Mouse (Mus musculus): ENCODE data around the gene Cwc22.

The Cwc22 gene

DNA sequence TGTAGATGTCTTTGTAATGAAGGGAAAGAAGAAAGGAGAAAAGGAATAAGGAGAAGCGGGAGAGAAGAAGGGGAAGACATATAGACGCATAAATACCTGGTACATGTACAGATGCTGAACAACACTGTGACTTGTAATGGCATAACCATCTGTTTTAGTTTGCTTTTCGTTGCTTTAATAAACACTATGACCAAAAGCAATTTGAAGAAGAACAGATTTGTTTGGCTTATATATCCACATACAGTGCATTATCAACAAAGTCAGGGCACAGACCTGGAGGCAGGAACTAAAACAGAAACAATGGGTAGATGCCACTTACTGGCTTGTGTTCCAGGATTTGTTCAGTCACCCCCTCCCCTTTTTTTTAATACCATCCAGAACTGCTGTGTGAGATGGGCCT, 24.4 kb upstream of the Cwc22 start:
- DNase-seq (ENCODE audit: low spot score in 2 of 2) = no peak

DNA sequence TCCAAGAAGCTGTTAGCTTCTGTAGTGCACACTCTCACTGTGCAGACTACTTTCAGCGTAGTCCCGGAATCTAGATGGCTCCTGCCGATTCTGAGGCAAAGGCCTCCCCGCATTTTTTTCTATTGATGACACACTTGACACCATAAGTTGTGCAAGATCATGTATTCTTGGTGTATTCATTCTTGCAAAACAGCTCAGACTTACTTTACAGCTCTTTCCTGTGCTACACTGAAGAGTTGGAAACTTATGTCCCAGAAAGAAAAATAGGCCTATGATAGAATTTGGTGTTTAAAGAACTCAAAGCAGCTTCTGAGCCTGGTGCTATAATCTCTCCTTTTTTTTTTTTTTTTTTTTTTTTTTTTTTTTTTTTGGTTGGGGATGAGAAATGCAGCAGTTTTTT, 23.8 kb upstream of the Cwc22 start:
- DNase-seq (ENCODE audit: low spot score in 2 of 2) = no peak

DNA sequence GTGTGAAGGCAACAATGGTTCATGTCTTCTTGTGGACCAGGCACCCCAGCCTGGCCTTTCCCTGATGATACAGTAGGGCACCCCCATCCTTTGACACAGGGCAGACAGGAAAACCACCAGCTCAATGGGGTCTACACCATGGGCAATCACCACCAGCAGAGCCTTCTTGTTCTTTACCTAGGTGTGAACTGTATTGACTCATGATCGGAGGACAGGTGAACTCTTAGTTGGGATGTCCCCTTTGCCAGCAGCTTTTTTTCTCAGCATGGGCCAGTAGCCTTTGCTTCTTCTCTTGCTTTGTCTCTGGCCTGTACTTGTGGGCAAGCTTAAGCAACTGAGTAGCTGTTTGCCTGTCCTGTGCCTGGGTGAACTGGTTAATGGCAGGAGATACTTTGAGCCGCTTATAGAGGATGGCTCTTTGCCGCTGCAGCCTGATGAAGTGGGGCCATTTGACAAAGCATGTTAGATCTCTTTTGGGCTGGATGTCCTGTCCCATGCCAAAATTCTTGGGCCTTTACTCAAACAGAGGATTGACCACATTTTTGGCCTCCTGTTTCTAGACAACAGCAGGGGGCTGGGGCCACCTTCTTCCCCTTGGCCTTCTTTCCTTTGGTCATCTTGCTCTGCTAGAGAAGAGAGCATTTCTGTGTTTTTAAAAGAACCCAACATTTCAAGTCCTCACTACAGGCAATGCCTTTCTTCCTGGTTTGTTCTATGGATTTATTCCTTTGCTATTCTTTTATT, 16.4 kb upstream of the Cwc22 start:
- no peak for DNase-seq (ENCODE audit: low spot score in 2 of 2)

DNA sequence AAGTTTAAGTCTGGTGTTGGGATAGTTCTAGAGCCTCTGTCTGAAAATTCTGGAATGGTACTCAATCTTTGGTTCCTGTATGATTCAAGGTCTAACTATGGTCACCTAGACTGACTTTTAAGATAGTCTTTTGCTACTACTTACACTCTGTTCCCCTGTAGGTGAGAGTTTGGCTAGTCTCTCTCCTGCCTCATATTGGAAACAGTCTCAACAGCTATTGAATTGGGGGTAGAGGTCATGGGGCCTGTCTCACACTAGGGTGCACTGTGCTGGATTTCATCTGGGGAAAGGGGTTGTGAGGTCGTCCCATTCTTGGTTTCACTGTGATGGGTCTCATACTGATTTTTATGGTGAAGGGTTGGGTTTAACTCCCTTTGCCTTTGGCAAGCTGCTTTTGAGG, 15.1 kb upstream of the Cwc22 start:
- no peak for DNase-seq (ENCODE audit: low spot score in 2 of 2)

DNA sequence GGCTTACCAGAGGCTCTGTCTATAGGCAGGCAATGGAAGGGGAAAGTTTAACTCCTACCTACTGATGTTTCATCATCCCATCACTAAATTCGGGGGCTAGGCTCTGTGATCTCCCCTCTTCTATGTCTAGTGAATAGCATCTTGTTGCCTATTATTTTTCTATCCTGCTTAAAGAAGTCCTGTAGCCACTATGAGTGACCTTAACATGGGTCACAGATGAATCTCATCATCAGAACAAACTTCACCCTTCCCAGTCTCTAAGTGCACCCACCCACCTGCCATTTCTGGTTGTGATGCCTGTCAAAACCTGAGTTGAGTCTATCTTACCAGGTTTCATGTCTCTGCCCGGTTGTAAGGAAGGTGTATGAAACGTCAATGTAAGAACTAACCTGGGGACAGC, 14.5 kb upstream of the Cwc22 start:
- no peak for DNase-seq (ENCODE audit: low spot score in 2 of 2)

DNA sequence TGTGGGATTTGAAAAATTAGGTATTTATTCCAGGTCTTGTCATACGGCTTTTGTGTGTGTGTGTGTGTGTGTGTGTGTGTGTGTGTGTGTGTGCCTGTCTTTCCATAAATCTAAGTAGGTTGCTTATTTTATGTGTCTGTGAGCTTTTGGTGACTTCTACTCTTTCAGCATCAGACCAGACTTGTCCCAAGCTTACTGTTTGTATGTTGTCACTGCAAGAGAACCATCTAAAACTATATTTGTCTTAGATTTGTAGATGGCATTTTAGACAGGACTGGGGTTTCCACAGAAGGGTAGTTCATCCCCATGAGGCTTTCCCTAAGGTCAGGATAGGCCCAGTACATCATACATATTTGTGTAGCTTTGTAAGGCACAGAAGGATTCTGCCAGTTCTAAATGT, 13.2 kb upstream of the Cwc22 start:
- no peak for DNase-seq (ENCODE audit: low spot score in 2 of 2)

DNA sequence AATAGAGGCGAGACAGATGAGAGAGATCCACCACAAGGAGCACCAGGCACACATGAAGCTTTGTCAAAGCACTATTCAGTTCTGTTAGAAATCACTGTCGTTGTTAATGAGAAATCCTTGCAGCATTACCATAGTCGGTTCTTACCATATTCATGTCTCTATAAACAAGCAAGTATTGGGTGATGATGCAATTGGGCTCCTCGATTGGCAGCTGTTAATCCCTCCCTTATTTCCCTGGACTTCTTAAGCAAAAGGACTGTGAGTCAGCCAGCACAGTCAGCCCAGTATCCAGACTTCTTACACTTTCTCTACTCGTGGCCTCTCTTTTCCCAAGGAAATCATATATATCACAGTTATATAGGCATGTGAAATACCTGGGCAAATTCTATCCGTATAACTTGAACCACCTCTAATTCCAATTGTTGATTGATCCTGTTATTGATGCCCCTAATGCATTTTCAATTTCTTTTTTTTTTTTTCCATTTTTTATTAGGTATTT, 5.3 kb upstream of the Cwc22 start:
- DNase-seq (ENCODE audit: low spot score in 2 of 2) = no peak

DNA sequence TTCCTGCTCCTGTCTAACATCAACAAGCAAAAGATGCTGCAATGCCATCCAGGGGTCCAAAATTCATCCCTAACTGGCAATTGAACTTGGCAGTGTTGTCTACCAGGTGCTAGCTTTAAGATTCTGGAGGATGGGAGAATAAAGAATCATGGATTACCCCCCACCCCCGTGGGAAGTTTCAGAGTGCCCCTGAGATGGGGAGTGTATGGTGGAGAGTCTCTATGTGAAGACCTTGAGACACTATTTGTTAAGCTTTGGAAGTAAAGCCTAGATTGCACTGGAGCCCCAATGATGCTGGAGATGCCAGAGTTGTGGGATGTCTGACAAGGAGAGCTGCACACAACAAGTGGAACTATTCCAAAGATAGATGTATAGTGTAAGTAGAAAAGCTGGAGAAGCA, 3.9 kb upstream of the Cwc22 start:
- no peak for DNase-seq (ENCODE audit: low spot score in 2 of 2)

DNA sequence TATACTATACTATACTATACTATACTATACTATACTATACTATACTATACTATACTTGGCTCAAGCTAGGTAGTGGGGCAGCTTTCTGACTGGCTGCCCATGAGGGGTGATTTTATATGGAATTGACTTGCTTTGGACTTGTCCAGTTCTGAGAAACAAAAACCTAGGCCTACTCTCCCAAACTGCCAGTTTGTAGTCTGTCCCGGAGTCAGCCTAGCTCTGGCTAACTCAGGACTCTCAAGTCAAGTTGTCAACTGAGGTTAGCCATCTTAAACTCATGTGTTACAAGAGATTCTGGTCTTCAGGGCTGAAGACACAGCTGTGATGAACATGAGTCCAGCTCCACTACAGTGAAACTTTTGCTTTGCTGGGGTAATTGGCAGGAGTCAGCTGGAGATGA, 3.3 kb upstream of the Cwc22 start:
- DNase-seq (ENCODE audit: low spot score in 2 of 2) = no peak

DNA sequence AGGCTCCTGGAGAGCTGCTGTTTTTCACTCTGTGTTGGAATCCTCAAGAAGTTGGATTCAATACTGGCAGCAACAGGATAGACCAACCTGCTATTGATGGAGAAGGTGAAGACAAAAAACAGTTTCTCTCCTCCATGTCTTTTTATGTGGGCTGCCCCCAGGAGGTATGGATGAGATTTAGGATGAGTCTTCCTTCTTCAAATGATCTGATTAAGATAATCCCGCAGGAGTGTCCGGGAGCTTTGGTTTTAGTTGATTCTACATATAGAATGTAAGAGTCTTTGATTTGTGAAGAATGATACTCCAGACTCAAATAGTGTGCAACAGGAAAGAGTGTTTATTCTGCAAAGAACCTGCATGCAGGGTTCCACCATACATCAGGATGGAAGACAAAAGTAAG, 2.7 kb upstream of the Cwc22 start:
- DNase-seq (ENCODE audit: low spot score in 2 of 2) = no peak

DNA sequence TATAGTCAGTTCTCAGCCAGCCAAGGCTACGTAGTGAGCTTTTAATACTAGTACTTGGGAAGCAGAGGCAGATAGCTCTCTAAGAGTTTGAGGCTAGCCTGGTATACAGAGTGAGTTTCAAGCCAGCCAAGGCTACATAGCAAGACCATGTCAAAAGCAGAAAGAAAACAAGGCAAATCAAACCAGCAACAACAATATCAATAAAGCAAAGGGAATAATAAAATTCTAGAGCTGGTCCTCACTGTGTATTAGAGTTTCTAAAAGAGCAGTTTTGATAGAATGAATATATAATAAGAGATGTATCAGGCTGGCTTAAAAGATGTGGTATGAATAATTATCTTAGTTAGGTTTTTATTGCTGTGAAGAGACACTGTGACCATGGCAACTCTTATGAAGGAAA, 2.0 kb upstream of the Cwc22 start:
- no peak for DNase-seq (ENCODE audit: low spot score in 2 of 2)

DNA sequence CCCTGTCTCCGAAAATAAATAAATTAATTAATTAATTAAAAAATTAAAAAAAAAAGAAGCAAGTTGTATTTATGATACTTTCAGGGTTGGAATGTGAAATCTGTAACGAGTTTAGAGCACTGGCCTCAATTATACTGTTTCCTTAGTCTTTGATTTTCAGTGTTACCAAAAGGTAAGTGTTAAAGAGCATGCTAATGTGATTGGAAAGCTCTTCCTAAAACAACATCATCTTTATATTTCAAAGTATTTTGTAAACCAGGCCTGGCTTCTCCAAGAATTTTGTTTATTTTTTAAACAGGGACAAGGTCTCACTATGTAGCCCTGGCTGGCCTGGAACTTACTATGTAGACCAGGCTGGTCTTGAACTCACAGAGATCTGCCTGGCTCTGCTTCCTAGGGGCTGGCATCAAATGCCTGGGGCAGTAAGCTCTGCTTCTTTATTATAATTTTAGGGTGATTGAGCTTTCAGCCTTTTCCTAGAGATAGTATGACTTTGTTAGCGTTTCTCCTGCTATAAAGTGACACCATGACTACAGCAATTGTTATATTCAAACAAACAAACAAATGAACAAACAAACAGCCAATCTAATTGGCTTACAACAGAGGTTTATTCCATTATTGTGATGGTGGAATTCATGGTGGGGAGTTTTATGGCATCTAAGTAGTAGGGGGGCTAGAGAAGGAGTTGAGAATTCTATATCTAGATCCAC, 1.1 kb upstream of the Cwc22 start:
- no peak for DNase-seq (ENCODE audit: low spot score in 2 of 2)

DNA sequence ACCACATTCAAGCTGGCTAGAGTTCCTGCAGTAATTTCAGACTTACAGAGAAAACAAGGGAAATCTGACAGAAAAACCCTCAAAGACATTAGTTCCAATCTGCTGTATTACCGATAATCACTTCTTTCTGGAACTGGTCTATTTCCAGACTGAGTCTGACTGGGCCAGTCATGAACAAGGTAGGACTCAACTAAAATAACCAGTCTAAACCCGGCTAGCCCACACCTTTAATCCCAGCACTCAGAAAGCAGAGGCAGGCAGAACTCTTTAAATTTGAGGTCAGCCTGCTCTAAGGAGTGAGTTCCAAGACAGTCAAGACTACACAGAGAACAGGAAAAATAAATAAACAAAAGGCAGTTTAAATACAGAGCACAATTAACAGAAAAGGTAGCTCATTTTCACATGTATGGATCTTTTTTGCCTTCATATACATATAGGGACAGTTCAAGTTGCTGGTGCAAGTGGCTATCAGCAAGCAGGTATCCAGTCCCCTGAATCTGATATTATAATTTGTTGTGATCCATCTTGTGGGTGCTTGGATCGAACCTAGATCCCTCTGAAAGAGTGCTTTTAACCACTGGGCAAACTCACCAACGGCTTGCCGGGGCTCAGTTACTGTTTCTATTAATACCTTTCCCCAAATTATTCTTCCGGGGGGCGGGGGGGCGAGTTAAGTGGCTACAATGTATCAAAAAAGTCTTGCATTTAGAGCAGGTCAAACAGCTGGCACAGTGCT, 1.1 kb downstream of the Cwc22 start:
- DNase-seq (ENCODE audit: low spot score in 2 of 2) = no peak

DNA sequence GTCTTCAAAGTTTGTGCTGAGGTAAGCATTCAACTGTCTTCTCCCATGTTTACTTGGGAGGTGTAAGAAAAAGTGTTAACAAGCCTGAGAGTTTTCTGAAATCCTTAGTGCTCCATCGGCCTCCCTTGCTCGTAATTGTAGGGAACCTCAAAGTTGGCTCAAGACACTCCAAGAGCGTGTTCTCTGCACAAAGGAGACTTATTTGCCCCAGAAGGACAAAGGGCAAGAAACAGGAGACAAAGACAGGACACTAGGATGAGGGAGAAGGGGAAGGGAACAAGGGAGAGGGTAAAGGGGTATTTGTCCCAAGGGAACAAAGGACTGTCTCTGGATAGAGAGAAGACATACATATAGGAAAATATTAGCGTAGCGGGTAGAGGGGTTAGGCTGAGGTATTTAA, 1.9 kb downstream of the Cwc22 start:
- DNase-seq (ENCODE audit: low spot score in 2 of 2) = no peak

DNA sequence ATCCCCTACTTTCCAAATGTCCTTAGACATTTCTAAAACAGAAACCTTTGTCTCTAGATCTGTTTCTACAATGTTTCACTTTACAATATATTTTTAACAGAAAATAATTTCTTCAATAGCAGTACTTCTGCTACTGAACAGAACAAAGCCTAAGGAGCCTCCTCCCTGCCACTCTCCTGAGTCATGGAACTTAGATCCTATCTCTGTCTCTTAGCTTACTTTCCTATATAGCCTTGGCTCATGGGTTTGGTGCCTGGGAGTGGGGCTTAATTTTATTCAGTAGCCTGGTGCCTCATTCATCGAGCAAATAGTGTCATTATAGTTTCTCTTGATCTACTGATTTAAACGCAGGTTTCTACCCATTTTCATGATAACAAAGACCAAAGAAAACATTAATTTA, 4.2 kb downstream of the Cwc22 start:
- DNase-seq (ENCODE audit: low spot score in 2 of 2) = no peak

DNA sequence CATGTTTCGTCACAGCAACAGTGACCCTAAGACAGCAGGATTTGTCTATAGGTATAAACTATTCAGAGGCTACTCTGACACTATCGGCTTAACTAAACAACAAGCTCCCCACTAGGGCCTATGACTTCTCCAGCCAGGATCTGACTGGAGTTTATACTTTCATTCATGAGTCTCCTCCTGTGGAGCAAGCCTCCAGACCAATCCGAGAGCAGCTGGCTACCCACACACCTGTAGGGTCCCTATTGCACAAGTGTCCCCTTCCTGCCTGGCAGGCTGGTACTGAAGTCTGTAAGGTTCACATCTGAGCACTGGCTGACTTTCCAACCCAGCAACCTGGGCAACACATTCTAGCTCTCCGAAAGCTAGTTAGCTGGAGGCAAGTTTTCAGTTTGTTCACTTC, 7.9 kb downstream of the Cwc22 start:
- DNase-seq (ENCODE audit: low spot score in 2 of 2) = no peak

DNA sequence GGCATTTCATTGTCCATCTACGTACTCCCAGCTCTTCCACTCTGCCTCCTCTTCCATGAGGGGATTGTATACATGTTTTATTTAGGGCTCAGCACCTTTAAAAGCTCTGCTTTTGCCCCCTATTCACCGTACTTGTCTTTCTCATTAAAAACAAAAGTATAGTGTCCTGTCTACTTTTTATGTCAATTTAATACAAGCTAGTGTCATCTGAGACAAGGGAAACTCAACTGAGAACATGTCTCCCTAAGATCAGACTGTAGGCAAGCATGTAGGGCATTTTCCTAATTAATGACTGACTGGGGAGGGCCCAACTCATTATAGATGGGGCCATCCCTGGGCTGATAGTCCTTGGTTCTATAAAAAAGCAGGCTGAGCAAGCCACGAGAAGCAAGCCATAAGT, 8.4 kb downstream of the Cwc22 start:
- no peak for DNase-seq (ENCODE audit: low spot score in 2 of 2)

DNA sequence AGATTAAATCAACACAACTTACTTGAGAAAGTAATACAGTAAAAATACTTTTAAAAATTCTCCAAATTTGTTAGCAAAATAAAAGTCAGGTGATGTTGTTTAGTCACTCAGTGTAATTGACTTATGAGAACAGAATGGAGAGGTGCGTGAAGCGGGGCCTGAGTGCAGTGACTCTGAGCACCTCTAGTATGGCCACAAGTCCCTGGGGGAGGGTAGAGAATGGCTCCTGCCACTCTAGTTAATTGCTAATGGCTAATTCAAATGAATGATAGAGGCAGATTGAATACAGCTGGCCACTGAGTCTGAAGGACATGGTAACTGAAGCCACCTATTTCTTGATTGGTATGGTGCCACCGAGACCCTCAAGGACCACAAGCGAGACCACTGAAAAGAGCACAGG, 12.0 kb downstream of the Cwc22 start:
- DNase-seq (ENCODE audit: low spot score in 2 of 2) = no peak

DNA sequence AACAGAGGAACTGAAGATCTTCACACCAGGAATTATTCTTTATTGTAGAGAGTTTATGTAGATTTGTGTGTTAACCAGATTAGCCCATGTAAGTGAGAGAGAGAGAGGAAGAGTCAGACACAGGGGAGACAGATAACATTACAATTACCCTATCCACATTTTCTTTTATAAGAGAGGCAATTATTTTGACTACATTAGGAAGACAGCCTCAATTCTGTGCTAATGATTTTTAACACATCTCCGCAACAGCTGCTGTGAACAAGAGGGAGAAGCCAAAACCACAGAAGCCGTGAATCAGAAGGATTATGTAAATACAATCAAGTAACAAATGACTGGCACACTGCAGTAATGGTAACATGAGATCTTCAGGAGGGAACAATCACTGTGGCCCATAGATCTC, 12.5 kb downstream of the Cwc22 start:
- DNase-seq (ENCODE audit: low spot score in 2 of 2) = no peak

DNA sequence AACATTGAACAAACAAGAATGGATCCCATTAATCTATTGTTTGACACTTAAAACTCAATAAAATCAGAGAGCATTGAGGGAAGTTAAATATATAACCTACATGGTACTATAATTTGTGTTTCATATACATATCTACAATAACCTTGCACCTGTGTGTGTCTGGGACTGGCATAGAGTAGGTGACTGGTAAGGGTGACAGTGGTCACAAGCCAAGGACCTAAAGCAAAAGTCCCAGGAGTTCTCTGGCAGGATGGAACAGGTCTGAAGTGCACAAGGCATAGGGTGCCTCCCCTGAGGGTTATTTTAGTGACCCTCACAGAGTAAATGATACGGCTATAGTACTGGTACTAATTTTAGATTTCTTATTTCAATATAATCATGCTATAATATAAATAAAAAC, 14.2 kb downstream of the Cwc22 start:
- no peak for DNase-seq (ENCODE audit: low spot score in 2 of 2)

DNA sequence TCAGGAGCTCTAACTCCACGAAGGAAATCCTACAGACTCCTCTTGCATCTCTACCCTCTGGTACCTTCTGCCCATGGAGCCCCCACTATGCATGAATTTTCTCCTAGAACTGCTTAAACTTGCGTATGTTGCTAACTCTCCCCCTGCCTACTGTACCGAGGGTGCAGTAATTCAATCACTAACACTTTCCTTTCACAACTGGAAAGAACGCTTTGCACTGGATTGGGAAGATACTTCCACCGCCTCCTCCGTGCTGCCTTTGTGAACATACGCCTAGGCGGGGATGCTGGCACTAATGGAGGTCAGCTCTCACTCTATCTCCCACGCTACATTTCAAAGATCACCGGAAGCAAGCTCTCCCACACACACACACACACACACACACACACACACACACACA, 17.8 kb downstream of the Cwc22 start:
- no peak for DNase-seq (ENCODE audit: low spot score in 2 of 2)

DNA sequence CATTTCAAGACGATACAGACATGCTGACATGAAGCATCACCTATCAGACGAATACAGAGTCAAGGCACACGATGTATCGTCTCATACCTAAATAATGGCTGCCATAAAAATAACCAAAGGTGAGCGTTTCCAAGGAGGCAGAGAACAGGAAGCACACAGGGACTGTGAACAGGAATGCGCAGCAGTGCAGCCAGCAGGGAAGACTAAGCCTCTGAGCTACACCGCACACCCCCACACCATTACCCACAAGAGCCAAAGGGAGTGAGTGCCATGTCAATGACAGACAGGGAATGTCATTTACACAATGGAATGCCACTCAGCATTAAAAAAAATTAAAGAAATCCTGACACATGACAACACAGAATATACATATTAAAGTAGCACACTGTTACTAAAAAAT, 19.7 kb downstream of the Cwc22 start:
- DNase-seq (ENCODE audit: low spot score in 2 of 2) = no peak

DNA sequence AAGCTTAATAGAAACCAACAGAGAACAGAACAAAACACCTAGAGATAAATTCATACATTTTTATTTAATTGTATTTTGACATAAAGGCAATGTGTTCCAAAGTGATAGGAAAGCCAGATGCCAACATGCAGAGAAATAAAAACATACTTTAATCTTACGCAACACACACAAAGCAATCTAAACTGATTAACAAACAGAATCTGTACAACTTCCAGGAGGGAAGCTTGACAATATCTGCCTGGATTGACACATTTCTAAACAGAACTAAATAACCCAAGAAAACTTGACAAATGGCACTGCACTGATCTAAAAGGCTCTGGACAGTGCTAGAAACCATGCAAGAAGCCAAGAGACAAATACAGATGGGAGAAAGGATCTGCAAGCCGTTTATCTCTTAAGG, 20.2 kb downstream of the Cwc22 start:
- DNase-seq (ENCODE audit: low spot score in 2 of 2) = no peak
